Mouse (Mus musculus) adipocyte (in vitro differentiated cells): ENCODE results near the gene Rnf103.

ENCODE experiments used
- DNase-seq: peaks from one replicate; pipeline ENCODE4 v3.0.0-alpha.2; 2016; ENCODE audit warnings: low spot score

Rnf103 gene

DNA sequence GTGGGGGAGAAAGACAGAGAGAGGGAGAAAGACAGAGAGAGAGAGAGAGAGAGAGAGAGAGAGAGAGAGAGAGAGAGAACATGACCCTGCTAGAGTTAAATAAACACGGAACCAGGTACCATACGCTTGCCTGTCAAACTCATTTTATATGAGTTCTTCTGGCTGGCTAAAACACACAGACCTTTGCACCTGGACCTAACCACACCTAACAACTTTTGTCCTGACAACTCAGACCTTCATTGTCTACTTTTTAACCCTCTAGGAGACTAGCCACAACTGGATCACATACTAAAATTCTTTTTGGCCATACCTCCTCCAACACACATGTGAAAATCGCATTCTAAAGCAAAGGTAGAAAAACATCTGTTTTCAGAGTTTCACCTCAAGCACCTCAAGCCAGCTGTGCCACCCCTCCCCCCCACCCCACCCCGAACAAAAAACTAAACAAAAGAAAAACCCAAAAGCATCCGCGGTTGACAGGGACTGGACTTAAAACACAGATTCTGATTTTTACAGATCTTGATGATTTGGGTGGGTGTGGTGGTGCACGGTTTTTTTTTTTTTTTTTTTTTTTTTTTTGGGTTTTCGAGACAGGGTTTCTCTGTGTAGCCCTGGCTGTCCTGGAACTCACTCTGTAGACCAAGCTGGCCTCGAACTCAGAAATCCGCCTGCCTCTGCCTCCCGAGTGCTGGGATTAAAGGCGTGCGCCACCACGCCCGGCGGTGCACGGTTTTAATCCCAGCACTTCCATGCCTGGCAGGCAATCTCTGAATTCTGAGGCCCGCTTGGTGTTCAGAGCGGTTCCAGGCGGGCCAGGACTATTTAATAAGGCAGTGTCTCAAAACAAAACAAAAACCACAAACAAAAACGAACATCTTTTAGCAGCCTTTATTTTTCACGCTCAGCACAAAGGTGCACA is 679 bp upstream of the Rnf103 start:
- DNase-seq: no peak

DNA sequence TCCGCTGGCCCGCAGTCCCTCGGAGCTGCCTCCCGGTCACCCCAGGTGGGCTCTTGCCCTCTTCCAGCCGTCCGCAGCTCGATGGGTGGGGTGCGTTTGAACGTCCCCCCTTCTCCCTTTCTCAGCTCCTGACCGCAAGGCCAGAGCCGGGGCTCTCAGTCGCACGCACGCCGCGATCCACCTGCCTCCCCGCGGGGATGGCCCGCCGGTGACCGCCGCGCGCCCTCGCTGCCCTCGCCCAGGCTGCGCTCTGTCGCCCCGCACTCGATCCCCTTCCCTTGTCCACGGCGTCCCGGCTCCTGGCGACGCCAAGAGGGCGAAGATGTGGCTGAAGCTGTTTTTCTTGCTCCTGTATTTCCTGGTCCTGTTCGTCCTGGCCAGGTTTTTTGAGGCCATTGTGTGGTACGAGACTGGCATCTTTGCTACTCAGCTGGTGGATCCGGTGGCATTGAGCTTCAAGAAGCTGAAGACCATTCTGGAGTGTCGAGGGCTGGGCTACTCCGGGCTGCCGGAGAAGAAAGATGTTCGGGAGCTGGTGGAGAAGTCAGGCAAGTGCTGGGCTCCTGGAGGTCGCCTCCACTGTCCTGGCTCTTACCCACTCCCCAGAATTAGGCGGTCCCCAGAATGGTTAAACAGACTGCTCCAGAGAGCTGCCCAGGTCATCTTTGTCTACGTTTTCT is 787 bp downstream of the Rnf103 start:
- peak; percentile 67 for DNase-seq

DNA sequence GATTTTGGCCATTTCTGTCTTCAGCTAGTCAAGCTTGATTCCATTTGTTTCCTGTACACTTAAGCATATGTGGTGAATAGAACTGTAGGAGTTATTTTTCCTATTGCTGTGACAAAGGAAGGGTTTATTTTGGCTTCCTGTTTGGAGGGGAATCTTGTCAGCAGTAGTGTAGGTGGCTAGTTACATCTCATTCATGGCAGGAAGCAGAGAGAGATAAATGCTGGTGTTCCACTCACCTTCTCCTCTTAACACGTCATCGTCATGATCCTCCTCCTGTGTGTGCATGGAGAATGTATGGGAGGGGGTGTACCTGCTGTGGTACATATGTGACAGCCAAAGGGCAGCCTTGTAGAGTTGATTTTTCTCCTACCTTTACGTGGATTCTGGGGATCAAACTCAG is 6.9 kb downstream of the Rnf103 start:
- no peak for DNase-seq

DNA sequence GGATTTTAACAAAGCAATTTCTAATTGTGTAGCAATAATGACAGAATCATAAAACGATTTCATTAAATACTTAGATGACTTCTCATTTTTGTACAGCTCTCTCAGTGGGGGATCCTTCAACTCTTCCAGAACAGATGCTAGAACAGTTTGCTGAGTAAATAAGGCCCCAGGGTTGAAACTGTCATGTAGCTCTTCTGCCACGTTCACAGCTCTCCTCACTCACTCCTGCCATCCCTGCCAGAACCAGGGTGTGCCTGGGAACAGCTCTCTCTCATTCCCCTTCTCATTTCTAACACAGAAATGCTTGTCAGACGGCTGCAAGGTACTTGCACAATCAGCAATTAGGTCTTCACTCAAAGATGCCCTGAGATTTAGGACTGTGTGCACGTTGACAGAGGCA is 9.3 kb downstream of the Rnf103 start:
- DNase-seq: no peak

DNA sequence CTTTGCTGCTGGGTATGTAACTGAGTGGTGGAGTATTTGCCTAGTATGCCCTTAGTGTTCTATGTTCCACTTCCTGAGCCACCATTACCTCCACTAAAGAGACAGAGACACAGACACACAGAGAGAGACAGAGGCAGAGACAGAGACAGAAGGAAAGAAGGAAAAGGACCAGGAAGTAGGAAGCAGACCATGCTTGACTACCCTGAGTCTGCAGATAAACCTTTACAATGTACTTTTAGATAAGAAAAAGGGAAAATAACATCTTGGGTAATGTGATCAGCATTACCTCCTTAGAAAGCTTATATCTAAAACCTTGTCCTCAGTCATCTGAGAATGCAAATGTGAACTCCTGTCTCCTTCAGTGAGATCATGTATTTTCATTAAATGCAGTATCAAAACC is 10.0 kb downstream of the Rnf103 start:
- DNase-seq: no peak

DNA sequence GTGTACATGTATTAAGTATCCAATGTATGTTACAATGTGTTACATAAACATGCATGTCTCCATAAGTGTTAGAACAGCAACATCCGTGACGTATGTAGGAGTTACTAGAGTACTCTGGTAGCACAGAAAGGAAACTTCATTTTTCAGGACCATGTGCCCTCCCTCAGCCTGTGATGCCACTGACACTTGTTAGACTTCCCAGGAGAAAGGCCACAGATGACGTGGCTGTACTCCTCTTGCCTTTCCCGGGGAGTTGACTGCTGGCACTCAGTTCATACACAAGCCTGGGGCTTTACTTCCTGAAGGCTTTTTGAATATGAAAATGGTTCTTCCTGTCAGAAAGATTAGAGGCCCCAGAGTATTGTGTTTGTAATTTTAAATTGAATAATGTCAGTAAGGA is 10.4 kb downstream of the Rnf103 start:
- DNase-seq: no peak

DNA sequence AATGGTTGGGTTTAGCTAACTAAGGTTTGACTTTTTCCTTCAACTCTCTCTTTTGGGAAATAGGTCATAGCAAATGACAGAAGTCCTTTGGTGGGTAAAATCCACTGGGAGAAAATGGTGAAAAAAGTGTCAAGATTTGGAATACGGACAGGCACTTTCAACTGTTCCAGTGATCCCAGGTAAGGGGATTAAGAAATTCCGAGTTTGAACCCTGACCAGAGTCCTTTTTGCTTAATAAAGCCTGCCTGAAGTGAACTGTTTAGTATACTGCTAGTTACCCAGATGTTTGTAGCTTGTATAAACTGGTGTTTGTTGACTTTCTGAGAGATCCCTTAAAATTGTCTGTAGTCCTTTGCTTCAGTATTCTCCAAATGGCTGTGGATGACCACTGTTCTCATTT is 12.0 kb downstream of the Rnf103 start:
- DNase-seq: no peak

DNA sequence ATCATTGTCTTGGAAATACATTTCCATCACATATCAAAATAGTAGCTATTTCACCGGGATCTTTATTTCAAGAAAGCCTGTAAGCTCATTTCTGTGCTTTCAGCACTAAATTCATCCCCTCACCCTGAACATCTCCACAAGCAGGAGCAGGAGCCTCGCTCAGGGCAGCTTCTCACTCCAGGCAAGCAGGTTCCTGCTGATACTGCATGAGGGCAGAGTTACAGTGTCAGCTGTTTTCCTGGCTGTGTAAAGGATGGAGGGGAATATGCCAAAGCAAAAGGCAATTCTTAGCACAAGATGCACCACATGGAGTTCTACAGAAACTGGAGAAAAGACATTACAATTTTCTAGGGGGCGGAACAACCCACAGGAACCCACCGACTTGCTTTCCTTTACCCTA is 25.8 kb downstream of the Rnf103 start:
- DNase-seq: no peak

DNA sequence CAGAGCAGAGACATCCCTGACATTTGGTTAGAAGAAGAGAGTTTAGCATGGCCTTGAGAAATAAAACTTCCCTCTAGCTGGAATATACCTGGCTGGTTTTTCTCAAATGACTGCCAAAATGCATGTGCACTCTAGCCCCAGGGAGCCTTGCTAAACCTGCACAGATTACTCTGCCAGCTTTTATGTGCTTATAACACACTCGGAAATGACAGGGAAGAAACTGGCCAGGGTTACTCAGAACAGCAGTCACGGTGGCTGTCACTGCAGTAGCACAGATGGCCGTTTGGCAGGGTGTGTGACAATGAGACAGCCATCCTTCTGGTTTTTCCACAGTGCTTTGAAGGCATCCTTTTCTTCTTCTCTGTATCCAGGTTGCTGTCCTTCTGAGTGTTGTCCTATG is 31.9 kb downstream of the Rnf103 start:
- DNase-seq: no peak

DNA sequence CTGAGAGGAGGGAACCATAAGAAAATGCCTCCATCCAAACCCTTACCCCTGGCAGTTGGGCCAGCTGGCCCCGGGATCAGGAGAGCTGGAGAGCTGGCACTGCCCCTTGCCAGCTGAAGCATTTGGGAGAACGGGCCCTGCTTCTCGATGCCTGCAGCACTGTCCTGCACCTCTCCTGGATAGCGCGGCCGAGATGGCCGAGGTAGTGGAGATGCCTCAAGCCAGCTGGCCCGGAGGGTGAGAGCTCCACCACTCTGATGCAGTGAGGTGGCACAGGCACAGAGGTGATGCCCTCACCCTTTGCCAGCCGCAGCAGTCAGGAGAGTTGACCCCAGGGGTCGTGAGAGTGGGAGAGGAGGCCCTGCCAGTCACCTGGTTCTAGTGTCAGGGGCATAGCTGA is 33.4 kb downstream of the Rnf103 start:
- DNase-seq: no peak

DNA sequence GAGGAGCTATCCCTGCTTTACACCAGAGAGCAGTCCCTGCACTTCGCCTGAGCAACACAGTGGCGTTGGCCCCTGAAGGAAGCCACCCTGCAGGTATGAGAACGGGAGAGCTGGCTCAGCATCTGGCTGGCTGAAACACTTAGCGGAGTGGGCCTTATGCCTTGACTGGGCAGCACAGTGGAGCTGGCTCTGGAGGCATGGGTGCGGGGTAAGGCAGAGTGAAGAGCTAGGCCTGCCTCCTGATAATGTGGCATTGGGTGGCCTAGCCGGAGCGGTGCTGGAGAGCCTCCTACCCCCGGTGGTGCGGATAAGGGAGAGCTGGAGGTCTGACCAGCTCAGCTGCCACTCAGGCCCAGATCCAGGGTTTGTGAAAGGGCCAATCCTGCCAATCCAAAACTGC is 34.1 kb downstream of the Rnf103 start:
- no peak for DNase-seq

DNA sequence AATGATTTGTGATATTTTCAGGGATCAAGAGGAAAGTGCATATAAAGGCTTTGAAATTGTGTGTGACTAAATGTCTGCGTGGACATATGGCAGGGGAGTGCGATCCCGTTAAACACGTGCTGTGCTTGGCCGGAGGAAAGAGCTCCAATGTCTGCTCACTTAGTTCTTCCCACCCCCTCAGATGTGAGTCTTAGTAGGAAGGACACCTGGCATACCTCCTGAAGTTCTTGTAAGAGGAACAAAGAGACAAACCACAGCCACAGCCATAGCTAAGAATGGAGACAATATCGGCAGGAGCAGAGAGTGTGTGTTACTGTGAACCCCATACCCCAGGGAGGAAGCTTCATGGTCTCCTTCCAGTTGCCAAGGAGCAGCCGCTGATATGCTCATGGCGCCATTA is 36.5 kb downstream of the Rnf103 start:
- DNase-seq: no peak

DNA sequence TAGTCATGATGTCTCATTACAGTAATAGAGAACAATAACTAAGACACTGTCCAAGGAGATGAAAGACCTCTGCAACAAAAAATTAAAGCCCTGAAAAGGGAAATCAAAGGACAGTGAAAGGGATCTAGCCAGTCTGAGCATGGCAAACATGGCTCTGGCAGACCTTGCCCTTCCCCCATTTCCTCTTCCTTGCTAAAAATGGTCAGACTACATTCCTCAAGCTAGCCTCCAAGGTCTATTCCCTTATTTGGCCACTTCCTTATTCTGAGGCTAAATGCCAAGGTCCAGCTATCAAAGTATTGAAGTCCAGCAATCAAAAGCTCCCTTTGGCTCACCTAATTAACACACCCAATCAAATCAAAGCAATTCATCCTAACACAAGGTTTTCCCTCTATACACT is 43.6 kb downstream of the Rnf103 start:
- no peak for DNase-seq

DNA sequence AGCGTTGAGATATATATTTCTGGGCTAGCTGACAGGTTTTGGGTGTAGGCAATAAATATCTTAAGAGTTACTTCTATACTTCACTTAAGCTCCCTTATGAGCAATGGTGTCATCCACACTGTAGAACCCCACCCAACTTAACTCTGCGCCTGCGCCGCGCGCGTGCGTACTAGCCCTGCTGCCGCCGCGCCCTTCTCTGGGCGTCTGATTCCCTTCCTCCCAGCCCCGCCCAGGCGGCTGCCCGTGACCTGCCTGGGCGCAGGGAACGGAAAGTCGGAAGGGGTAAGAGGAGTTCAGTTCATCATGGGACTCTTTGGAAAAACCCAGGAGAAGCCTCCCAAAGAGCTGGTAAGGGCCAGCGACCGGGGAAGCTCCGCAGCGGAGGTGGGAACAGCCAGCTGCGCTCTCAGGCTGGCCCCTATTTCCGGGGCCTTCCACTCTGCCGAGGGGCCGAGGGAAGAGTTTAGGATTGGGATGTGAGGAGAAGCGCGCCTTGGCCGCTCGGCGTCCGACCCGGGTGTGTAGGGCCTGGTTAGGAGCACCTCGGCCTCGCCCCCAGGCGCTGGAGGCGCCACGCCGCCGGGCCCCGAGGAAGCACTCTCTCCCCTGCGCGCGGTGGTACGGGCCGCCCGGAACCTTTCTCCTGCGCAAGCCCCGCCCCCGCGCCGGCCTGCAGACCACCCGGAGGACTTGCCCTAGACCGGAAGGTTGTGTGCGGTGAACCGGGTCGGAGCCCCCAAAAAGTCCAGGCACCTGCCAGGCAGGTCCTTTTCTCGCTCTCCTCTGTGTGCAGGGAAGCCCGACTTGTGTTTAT is 50.2 kb downstream of the Rnf103 start, which contains the start of gene Chmp3:
Chmp3 (plus strand) TSS at position 112 of the 814 bp plus-strand sequence.
- DNase-seq: peak; percentile 97

DNA sequence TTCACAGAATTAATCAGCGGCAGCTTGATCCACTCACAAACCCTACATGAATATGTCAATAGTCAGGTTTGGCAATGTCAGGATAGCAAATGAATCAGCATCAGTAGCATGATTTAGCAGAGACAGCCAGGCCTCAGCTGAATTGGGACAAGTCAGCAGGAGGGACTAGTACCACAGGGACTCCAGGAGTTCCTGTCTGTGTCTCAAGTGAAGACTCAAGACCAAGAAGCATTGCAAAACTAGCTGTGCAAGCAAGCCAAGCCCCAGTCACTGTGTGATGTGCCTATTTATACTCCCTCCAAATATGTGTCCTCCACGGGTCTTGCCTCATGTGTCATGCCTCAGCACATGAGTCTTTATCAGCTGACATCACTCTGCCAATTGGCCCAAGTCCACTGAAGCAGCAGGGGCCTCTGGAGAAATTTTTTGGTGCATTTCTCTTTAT is 61.8 kb downstream of the Rnf103 start:
- peak; percentile 70 for DNase-seq

DNA sequence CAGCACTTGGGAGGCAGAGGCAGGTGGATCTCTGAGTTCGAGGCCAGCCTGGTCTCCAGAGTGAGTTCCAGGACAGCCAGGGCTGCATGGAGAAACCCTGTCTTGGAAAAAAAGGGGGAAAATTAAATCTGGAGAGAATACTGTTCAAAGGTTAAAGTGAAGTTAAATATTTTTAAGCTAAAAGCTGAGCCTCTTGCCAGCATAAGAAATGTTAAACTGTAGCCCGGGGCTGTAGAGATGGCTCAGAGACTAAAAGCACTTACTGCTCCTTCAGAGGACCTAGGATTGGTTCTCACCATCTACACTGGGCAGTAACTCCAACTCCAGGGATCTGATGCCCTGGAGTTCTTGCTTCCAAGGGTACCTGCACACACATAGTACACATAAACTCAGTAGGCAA is 63.1 kb downstream of the Rnf103 start:
- DNase-seq: no peak
